Mouse (Mus musculus): ENCODE results near the gene Ttc21b.

- no peak for TF ChIP-seq CTCF (IDR thresholded peaks at IDR 0.05; ENCODE audit: control insufficient read depth, insufficient read depth, insufficient replicate concordance, low read depth, low read length)
- TF ChIP-seq POLR2A (IDR thresholded peaks at IDR 0.05; ENCODE audit: control insufficient read depth, low read depth, low read length) = no peak
These were observed 114.1 kb downstream of the Ttc21b start for GRCm38 (mm10) chr2:66142268-66142667.
